Mouse (Mus musculus): ENCODE data around the gene Ugt1a2.

Gene Ugt1a2

DNA sequence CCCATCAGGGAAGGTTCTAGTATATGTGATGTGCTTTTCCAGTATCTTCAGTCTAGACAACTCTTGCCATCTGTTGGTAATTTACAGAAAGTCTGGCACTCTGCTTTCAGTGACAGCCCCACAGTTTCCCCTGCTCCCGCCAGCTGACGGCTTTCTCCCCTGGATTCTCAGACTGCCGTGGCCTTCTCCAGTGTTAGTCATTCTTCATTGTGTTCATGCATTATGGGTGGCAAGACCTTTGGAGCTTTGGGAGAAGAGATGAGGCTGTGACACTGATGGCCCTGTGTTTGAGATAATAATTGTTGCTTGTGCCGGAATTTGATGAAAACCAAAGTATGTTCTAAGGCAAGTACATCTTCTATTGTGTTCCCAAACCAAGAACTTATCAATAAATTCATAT is 18.2 kb downstream of the Ugt1a2 start:
- DNase-seq = no peak

DNA sequence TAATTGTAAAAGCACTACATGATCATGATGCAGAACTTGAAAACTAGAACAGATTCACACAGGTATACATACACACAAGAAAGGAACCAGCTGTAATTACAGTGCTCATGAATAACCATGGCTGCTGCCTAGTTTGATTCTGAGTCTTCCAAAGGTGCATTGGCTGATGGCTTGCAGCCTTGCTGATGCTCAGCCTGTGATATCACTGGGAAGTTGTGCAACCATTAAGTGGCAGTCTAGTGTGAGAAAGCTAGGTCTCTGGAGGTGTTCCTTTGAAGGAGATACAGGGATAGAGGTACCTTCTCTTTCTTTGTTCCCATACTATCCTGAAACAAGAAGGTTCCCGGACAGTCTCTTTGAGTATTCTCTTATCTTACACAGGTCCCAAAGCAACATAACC is 18.7 kb downstream of the Ugt1a2 start:
- DNase-seq = no peak

DNA sequence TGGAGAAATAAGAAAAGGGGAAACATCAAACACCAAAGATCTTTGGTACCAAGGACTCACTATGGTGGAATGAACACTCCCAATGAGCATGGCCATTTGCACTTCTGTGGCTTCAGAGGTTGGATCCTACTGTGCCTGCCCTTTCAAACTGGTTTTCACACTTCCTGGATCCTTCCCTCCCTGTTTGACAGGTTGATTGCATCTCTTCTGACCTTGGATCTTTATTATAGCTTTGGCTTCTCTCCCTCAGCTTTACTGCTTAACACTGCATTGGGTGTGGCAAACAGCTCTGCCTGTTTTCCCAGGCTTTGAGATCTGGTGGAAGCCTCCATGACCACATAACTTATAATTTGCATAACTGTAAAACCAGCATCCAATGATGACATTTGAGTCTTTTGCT is 19.9 kb downstream of the Ugt1a2 start:
- peak; percentile 5 for DNase-seq

DNA sequence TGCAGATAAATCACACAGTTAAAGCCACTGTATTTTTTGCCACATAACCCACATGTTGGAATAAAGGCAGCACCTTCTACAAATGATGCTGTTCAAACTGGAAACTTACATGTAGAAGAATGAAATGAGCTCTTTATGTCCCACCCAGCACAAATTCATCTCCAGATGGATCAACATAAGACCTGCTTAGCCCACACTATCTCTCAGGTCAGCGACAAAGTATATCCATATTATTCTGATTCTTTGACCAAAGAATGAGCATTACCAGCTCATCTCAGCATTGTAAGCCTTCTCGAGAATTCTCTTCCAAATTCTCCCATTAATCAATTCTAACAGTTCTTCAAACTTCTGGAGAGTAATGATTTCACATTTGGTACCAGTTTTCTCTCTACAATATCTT is 21.8 kb downstream of the Ugt1a2 start:
- DNase-seq = no peak

DNA sequence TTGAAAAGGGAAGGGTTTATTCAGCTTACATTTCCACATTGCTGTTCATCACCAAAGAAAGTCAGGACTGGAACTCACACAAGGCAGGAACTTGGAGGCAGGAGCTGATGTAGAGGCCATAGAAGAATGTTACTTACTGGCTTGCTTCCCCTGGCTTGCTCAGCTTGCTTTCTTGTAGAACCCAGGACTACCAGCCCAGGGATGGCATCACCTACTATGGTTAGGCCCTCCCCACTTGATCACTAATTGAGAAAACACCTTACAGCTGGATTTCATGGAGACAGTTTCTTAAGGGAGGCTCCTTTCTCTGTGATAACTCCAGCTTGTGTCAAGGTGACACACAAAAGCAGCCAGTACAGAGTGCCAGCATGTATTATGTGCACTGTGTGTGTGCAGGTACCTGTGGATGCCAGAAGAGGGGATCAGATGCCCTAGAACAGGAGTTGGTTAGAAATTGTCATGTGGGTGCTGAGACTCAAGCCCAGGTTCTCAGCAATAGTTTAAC is 22.7 kb downstream of the Ugt1a2 start:
- DNase-seq = peak; percentile 4

DNA sequence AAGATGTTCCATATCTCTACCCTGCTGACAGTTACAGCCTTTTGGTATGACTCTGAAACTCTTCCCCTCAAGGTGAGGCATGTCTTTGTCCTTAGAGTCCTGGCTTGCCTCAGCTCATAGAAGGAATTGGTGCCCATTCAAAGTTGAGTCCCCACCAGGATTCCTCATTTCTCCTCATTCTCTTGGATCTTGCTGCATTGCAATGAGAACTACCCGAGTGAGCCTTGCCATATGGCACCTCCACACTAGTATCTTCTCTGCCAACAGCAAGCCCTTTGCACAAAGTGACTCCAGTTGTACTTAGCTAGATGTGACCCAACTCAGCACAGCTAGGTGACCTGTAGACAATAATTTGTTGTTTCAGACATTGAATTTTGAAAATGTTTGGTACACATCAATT is 23.2 kb downstream of the Ugt1a2 start:
- peak; percentile 3 for DNase-seq

DNA sequence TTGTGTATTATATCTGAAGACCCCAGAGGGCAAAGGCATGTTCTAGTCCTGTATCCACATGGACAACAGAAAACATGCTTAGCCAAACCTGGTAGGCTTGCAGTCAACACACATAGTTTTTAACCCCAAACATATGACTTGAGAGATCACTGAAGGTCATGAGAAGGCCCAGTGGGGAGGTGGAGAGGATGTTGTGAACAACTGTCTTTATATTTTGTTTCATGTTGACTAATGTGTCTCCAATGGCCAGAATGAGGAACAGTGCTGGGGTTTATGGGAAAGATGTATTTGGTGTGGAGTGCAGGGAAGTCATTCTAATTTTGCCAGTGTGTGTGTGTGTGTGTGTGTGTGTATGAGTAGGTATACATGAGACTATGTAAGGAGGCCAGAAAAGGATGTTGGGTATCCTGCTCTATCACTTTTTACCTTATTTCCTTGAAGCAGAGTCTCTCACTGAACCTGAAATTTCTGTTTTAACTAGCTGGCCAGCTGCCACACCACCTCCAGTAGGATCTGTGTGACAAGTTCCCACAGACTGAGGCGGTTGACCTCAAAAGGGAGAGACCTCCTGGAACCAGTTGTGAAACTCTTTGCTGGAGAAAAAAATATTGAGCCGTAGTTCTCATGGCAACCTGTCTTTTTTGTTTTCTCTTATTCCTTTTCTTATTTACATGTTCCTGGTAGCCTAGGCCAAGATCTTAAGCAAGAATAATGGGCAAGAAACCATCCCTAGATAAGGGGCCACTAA is 23.8 kb downstream of the Ugt1a2 start:
- DNase-seq = peak; percentile 3

DNA sequence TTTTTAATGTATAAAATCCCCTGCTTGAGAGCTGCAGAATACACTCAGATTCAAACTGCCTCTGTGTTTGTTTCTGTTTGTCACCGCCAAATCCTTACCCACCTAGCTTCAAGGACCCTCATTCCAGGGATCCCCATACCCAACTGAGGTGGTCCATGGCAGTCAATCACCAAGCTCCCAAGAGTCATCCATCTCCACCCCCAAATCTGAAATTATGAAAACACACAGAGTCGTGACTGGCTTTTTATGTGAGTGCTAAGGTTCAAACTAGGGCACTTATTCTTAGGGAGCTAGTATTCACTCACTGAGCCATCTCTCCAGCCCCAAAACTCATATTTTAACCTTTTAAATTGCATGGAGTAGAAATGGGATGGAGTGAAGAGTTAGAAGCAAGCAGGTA is 24.9 kb downstream of the Ugt1a2 start:
- peak; percentile 2 for DNase-seq

DNA sequence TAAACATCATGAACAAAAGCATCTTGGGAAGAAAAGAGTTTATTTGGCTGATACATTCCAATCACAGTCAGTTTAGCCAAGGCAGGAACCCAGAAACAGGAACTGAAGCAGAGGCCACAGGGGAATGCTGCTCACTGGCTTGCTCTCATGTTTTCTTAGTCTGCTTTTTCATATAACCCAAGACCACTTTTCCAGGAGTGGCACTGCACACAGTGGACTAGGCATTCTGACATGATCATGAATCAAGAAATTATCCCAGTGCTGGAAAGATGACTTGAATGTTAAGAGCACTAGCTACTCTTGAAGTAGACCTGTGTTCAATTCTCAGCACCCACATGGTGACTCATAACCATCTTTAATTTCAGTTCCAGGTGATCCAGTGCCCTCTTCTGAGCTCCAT is 25.3 kb downstream of the Ugt1a2 start:
- peak; percentile 2 for DNase-seq

DNA sequence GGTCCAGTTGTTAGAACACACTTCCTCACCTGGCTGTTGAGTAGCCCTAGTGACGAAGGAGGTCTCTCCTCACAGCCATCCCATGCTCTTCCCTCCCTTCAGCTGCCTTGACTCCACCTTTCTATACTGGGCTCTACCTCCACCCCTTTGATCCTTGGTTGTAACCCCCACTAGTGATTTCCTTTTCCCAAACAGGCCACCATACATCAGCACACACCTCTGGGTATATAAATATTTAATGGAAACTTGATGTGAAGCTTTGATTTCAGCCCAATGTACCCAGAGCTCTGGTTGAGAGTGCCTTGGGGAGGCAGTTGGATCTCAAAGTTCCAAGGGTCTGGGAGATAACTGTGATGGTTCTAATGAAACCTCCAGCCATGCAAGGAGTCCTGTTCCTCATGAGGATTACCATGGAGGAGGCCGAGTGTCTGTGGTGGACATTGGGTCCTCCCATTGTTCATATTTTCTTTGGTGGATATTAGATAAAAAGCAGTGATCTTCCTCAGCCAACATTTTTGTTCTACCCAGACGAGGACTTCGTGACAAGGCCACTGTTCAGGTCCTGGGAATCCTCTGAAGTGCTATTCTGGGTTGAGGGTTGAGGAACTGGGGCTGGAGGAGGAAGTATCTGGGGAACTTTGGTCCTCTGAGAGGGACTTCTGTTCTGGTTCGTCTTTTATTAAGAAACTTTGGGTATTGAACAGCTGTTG is 26.4 kb downstream of the Ugt1a2 start, which contains the start of gene Mroh2a:
Gene Mroh2a (plus strand): TSS at position 317 of the 710 bp plus-strand sequence.
- peak; percentile 24 for DNase-seq

DNA sequence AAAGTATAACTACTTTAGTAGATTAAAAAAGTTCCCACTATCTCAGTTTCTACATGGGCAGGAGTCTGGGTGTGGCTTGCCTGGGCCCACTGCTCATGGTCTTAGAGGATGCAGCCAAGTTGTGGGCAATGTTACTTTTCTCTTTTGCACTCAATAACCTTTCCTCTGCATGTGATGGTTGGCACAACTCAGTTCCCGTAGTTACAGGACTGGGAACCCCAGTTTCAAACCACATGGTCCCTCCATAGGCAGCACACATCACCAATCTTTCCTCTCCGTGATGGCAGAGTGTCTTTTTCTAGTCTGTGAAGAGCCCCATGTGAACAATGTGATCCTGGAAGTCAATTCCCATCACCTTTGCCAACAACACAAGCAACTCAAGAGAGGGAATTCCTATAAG is 27.1 kb downstream of the Ugt1a2 start:
- DNase-seq = peak; percentile 4

DNA sequence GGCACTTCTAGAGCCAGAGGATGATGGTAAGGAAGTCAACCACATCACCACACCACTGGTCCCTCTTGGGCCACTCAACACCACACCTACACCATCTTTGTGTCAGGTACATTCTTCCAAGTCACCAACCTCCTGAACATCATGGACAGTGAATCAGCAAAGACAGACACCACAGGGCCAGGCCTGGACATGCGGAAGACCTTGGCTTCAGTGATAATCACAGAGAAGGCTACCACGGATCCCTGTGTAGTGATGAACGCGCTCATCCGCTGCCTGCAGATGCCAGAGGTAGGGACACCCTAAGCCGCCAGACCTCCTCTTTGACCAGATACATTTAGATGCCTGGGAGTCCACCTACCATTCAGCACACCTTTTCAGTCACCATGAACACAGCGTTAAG is 27.7 kb downstream of the Ugt1a2 start:
- DNase-seq = peak; percentile 13

DNA sequence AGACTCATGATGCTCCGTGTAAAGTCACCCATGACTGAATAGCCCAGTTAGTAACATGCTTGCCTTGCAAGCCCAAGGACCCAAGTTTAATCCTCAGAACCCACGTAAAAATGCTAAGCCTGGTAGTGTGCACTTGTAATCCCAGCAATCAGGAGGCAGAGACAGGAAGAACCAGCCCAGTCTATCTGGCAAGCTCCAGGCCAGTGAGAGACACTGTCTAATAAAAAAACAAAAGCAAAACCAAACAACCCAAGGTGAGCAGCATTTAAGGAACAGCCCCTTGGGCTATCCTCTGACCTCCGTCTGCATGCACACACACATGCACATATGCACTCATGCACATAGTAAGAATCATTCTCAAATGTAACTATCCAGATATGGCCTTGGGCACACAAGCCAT is 29.2 kb downstream of the Ugt1a2 start:
- DNase-seq = peak; percentile 4

DNA sequence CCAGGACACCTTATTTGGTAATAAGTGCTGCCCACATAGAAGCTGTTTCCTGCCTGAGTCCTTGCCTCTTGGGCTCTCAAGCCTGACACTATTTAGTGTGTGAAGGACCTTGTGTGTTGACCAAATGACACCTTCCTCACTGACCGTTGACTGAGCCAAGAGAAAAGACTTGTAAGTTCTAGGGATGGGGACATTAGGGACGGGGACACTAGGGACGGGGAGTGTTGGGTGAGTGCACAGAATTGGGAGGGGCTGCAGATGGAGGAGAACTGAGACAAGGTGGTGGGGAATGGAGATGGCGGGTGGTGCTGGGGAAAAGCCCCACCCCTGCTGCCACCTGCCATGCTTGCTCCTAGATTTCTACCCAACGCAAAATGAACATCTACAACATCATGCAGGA is 29.6 kb downstream of the Ugt1a2 start:
- DNase-seq = peak; percentile 20

DNA sequence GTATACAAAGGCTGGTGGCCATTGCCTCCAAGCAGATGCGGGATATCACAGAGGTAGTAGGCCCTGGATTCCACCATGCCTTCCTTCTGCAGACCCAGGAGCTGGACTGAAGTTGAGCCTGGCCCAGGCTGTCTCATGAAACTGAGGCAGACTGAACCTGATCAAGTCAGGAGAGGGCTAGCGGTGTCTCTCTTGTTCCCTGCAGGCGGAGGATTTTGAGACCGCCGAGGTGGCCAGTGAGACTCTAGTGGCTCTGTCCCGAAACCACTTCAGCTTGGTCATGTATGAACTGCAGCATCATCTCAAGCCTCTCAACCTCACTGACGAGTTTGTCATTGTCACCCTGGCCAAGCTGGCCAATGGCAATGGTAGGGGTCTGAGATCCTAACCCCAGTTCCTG is 30.0 kb downstream of the Ugt1a2 start:
- DNase-seq = peak; percentile 6

DNA sequence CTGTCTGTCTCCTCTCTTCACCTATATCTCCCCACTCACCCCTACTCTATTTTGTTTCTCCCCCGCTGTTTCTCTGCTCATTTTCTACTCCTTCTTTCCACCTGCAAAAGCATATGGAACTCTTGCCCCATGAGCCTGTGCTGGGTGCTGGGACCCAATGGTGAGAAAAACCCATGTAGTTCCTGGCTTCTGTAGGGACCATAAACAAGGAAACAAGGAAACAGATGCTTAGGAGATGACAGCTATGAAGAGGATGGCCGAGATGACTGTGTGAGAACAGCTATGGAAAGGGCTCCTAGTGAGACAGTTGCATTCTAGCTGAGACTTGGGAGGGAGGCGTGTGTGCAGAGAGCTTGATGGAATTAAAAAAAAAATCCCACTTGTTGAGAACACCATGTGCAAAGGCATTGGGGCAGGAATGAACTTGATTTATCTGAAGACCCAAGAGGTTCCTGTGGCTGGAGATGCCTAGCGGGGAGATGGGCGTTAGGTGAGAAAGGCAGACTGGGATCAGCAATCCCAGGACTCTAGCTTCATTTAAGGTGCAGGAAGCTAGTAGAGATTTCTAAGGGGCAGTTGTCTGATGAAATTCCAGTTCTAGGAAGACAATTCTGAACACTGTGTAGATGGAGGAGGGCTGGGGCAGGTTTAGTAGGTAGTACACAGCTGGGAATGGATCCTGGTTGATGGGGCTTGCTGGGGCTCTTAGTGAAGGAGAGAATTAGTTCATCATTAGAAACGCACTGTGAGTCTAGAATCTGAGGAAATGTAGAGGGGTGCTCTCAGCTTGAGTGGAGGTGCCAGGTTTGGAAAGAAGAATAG is 30.8 kb downstream of the Ugt1a2 start:
- peak; percentile 4 for DNase-seq

DNA sequence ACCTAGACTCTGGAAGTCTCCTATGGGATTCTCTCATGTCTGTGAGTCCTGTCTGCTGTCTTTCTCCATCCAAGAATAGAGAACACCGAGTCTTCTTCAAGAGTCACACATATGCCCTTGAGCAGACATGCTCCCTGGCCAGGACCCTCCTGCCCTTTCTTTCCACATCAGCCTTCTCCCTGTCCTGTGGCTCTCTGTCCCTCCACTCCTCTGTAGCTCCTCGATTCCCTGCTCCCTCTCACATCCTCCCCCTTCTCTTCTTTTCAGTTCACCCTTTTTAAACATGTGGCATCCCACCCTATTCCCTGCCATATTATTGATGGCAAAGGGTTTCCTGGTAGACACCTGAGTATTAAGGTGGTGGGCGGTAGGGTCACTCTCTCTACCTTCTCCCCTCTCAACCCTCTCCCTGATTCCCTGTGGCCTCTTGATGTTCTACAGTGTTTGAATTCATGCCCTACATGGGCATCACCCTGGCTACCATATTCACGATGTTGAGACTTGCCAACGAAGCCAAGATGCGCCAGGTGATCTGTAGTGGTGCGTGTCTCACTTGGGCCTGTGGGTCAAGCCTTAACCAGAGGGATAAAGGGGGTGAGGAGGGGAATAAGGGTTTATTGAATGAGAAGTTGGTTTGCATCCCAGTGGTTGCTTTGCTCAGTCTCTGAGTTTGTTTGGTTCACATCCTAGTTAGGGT is 31.6 kb downstream of the Ugt1a2 start:
- DNase-seq = no peak

DNA sequence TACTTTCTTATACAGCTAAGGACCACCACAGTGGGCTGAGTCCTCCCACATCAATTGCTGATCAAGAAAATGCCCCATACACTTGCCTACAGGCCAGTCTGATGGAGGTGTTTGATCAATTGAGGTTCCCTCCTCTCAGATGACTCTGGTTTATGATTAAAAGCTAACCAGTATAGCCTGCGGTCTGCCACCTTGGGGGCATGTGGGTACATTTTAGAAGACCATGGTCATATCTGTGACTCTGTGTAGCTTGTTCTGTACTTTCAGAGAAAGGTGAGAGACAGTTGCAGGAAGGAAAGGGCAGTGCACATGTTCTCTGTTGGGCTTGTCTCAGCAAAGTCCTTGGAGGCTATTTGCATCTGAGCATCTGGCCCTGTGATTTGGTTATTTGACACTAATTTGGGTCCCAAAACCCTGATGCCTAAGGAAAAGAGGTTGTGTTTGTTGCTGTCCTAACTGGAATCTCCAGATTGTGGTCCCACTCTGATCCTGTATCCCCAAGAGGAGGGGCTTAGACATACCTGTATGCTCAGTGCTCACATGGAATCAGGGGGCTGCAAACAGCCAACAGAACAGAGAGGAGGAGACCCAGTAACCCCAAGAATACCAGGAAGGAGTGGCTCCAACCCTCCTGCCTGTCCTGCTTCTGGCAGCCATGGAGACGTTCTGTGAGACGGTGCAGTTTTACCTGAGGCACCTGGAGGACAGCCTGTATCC is 32.4 kb downstream of the Ugt1a2 start:
- no peak for DNase-seq

DNA sequence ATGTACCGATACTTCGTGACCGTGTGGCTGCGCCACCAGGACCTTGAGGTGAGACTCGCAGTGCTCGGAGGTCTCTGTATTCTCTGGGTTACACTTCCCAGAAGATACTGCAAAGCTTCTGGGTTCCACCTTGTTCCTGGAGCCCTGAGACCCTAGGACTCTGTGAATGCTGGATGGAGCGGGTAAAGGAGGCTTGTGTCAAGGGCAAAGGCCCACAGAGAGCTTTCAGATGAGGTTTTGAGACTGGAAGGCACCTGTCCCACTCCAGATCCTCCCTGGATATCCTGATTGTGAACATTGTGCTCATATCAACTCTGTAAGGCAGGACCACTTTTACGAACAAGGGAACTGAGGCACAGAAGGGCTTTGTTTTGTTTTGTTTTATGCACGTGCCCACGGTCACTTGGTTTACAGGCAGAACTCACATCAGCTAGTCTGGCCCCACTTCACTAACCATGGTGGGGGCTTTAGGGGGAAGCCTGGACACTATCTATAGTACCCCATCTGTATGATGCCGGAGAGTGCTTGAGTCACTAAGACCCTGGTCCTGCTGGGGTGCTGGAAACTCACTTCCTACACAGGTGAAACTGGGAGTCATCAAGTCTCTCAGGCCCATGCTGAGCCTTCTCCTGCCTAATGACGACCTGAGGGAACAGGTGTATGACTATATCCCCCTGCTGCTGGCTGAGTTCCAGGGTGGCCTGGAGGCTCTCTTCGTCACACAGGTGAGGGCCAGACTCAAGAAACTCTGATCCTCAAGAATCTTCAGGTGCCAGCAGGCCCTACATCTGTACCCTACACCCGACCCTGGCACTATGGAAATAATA is 33.2 kb downstream of the Ugt1a2 start:
- DNase-seq = no peak

DNA sequence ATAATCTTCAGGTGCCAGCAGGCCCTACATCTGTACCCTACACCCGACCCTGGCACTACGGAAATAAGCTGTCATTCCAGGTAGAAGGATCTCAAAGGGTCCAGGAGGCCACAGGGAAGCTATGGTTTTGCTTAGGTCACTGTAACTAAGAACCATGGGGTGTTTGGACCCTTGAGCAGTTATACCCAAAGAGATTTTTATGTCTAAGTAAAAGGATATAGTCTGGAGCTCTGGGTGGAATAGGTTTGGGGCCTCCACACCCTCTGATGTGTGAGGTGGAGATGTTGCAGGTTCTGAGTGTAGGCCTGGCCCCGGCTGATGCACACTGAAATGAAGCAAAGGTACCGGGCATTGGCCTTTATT is 33.8 kb downstream of the Ugt1a2 start:
- no peak for DNase-seq

DNA sequence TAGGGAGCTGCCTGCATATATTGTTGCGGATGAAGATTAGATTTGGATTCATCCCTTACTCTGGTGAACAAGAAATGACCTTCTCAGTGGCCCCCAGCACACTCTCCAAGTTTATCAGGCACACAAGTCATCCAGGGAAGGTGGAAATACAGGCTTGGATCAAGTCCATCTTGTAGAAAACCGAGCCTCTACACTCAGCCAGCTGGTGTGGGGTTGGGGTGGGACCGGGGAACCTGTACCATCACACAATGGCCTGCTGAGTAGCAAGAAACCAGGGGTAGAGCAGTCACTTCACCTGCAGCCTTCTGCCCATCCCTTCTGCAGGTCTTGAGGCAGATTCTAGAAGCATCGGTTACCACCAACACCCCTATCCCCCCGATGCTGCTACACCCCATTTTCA is 34.2 kb downstream of the Ugt1a2 start:
- DNase-seq = no peak
